8 mouse cellular contexts compared by ENCODE assay signal in genomic region chr15:81810150-81810549, GRCm38 (mm10). TPM values are rescaled to one million over a fixed set of nuclear protein-coding genes. Genes with fewer than 3 reads are reported as not detected.
DNase-seq lines count a peak whose midpoint lies in the region; ATAC-seq lines count a peak whose summit lies in the region.

No protein-coding gene starts in this region.

- peaks cover 1% of the 10 kb centered on the region; the same call in 1 of the 2 replicates for H3K36me3 ChIP-seq in hindbrain, embryonic 16.5 days (ENCODE audit: control insufficient read depth, insufficient read depth, low read length)

- H3K4me1 ChIP-seq in hindbrain, embryonic 16.5 days (ENCODE audit: control insufficient read depth, insufficient read depth, low read depth, low read length) = peaks cover 25% of the 10 kb centered on the region

- peak; percentile 15 for ATAC-seq in hindbrain, embryonic 16.5 days

- peak; percentile 67 for DNase-seq in ZHBTc4 (ENCODE audit: low read depth, low spot score)
- peak; percentile 81 to 85 for DNase-seq in cerebellum, postnatal 36 days
- DNase-seq in gastrocnemius, adult 8-10 months (ENCODE audit: low spot score in 2 of 2) = peak; percentile 96
- peak; percentile 76 for DNase-seq in left cerebral cortex, adult 11 months (ENCODE audit: low spot score)
- DNase-seq in lung, postnatal 25 days (ENCODE audit: low spot score) = peak; percentile 97
- DNase-seq in right cerebral cortex, postnatal 10 days (ENCODE audit: low spot score in 2 of 2) = peak; percentile 90 to 91
- peak; percentile 88 to 95 for DNase-seq in urinary bladder, postnatal 36 days (ENCODE audit: low spot score in 2 of 2)

- WGBS in hindbrain, embryonic 16.5 days = 0% methylated on average over 10 of the region's 10 CpGs

- no peaks in the 10 kb centered on the region for H3K9me3 ChIP-seq in hindbrain, embryonic 16.5 days (ENCODE audit: control insufficient read depth, low read length)

- peak overlapping the region; percentile 80 for H3K4me3 ChIP-seq in hindbrain, embryonic 16.5 days (ENCODE audit: low read length)

- H3K27me3 ChIP-seq in hindbrain, embryonic 16.5 days (replicated peaks; ENCODE audit: control insufficient read depth, insufficient read depth, low read length) = no peaks in the 10 kb centered on the region

- peak overlapping the region; percentile 67 for H3K9ac ChIP-seq in hindbrain, embryonic 16.5 days (ENCODE audit: low read depth, low read length)

- H3K4me2 ChIP-seq in hindbrain, embryonic 16.5 days (ENCODE audit: low read length) = peak overlapping the region; percentile 78

- peak overlapping the region; percentile 91 for H3K27ac ChIP-seq in hindbrain, embryonic 16.5 days (ENCODE audit: low read depth, low read length)

RNA-seq across cellular contexts. Expression of gene Tef, which starts 7.9 kb away (rescaled TPM):
- 100 to 1,000 TPM; 191 to 229 (median 196) TPM for total RNA-seq in gastrocnemius, adult 8-10 months (2022)
- 22.9 and 23.1 TPM in 2 replicates for polyA plus RNA-seq in hindbrain, embryonic 16.5 days (2015; fragmentation: Nextera tagmentation; extraction: Ambion mirVana)

RNA-seq across cellular contexts. Expression of gene Tob2, which starts 48.4 kb away (rescaled TPM):
- 100 to 1,000 TPM; 111 to 127 (median 125) TPM for total RNA-seq in gastrocnemius, adult 8-10 months (2022)
- 15.7 and 18.4 TPM in 2 replicates for polyA plus RNA-seq in hindbrain, embryonic 16.5 days (2015; fragmentation: Nextera tagmentation; extraction: Ambion mirVana)

Comparison
In these comparisons a context has a peak if more than half of its experiments do, and no peak if none do; other contexts are left out.
1. Peak in every context shown above with its lines: DNase-seq, ATAC-seq, H3K4me3 ChIP-seq and H3K27ac ChIP-seq.